Mouse (Mus musculus) lung, embryonic 14.5 days (tissue): Measurements from ENCODE around the gene Gm27027. TPM values are rescaled to one million over a fixed set of nuclear protein-coding genes. Genes with fewer than 3 reads are reported as not detected.
A peak's percentile ranks its signal among the peaks of the same experiment; 100 is the strongest.

ENCODE experiments used
- ATAC-seq: fragments of 200-750 bp; cut with Nextera tagmentation; 2 replicates; pipeline ENCODE4 v1.8.0; 2017; ENCODE audit warnings: mild to moderate bottlenecking, moderate TSS enrichment, moderate library complexity; ENCODE audit not compliant: insufficient read depth
- DNase-seq: peaks from one replicate; pipeline ENCODE4 v3.0.0-alpha.2; 2015
- H3K27ac ChIP-seq: fragments of 300-500 bp; sonication (generic); 2 replicates; pipeline ENCODE4 v1.5.1; 2014; ENCODE audit warnings: low read depth, mild to moderate bottlenecking, moderate library complexity
- H3K27me3 ChIP-seq: fragments of 300-500 bp; sonication (generic); 2 replicates; pipeline ENCODE4 v1.6.1; 2014; ENCODE audit warnings: low read length, control low read depth; ENCODE audit not compliant: insufficient read depth
- H3K36me3 ChIP-seq: fragments of 300-500 bp; sonication (generic); 2 replicates; pipeline ENCODE4 v1.6.1; 2014; ENCODE audit warnings: control low read depth; ENCODE audit not compliant: insufficient read depth
- H3K4me1 ChIP-seq: fragments of 300-500 bp; sonication (generic); 2 replicates; pipeline ENCODE4 v1.6.1; 2014; ENCODE audit warnings: antibody characterized with exemption, control low read depth; ENCODE audit not compliant: insufficient read depth
- H3K4me2 ChIP-seq: fragments of 300-500 bp; sonication (generic); 2 replicates; pipeline ENCODE4 v1.6.1; 2014; ENCODE audit warnings: mild to moderate bottlenecking
- H3K4me3 ChIP-seq: fragments of 300-500 bp; sonication (generic); 2 replicates; pipeline ENCODE4 v1.5.1; 2014; ENCODE audit warnings: low read depth, low read length
- H3K9ac ChIP-seq: fragments of 300-500 bp; sonication (generic); 2 replicates; pipeline ENCODE4 v1.6.1; 2014
- H3K9me3 ChIP-seq: fragments of 300-500 bp; sonication (generic); 2 replicates; pipeline ENCODE4 v1.6.1; 2016; ENCODE audit warnings: low read depth, low read length, control low read depth
- CTCF ChIP-seq: IDR thresholded peaks from 2 replicates; pipeline ENCODE4 v1.5.1; 2016; ENCODE audit warnings: antibody characterized with exemption, low read depth
- WGBS: fragments of 180-500 bp; shearing (Covaris S2); extraction: QIAGEN DNeasy Blood & Tissue Kit; methylation state at CpG from one replicate; pipeline ENCODE4 v1.1.7; 2014; 5-methylcytosine and 5-hydroxymethylcytosine counted together
- polyA plus RNA-seq: library from polyadenylated mRNA; unstranded; fragments of >200 nt; fragmentation: Nextera tagmentation; extraction: Ambion mirVana; gene quantifications from 2 replicates; pipeline ENCODE4 v1.2.1, GENCODE M21; 2014

Gene Gm27027
- polyA plus RNA-seq, 1 experiment from 2014 or later: not detected

DNA sequence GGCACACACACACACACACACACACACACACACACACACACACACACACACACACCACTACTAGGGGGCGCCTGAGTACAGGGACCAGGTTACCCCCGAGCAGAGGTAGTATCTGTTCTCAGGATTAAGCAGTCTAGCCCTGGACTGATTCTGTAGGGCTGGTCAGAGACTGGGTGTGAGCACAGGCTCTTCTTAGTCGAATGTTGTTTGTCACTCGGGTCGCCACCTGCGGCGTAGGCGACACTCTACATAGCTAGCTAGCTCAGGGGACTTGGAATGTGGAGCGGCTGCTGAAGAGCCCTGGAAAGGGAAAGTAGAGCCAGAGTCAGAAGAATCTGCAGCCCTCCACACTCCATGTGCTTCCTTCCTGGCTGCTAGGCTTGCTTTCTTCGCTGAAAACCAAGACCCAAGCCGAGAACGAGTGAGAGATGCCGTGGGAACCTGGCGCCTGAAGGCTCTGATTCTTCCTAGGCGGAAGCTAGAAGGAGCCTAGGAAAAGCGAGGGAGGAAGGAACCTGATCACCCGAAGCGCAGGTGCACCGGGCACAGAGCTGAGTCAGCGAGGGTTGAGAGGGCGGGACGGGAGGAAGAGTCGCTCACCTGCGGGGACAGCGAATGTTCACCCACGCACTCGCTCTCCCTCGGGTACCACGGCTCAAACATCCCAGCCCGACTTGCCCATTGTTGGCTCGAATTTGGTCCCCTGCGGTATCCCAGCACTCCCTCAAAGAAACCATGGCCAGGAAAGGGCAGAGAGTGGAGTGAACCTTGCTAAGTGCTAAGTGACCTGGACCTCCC, 41.2 kb downstream of the Gm27027 start:
- Histone ChIP-seq H3K4me1 (no peaks in the 10 kb centered on the region), H3K27ac (no peak overlapping the region), H3K27me3 (peaks cover 32% of the 10 kb centered on the region), H3K4me3 (peak overlapping the region; percentile 68), H3K9me3 (no peaks in the 10 kb centered on the region), H3K4me2 (peak overlapping the region; percentile 82), H3K36me3 (no peaks in the 10 kb centered on the region), H3K9ac (peak overlapping the region; percentile 69)
- WGBS: 1% methylated on average over 32 of the region's 32 CpGs
- no peak for TF ChIP-seq CTCF
- DNase-seq: peak; percentile 60
- ATAC-seq: 0 out of 2 replicates have a peak, but pooled peaks have one; percentile 2

- ATAC-seq: no peak
- no peak for TF ChIP-seq CTCF
- no peaks in the 10 kb centered on the region for H3K36me3 ChIP-seq
- 69% methylated on average over 9 of the region's 9 CpGs for WGBS
- H3K27me3 ChIP-seq: peaks cover 32% of the 10 kb centered on the region
- H3K9me3 ChIP-seq: no peaks in the 10 kb centered on the region
- no peaks in the 10 kb centered on the region for H3K4me1 ChIP-seq
- H3K9ac ChIP-seq: no peak overlapping the region
- DNase-seq: no peak
- peak overlapping the region; percentile 82; the same call in 1 of the 2 replicates for H3K4me2 ChIP-seq
- H3K4me3 ChIP-seq: no peak overlapping the region
- no peak overlapping the region for H3K27ac ChIP-seq
Observed at GRCm38 (mm10) chr2:93953726-93954125, 42.4 kb downstream of the Gm27027 start.

- 64% methylated on average over 5 of the region's 5 CpGs for WGBS
- Histone ChIP-seq H3K4me2 (no peak overlapping the region), H3K9me3 (no peaks in the 10 kb centered on the region), H3K27ac (no peak overlapping the region), H3K4me1 (no peaks in the 10 kb centered on the region), H3K9ac (no peak overlapping the region), H3K27me3 (no peaks in the 10 kb centered on the region), H3K4me3 (no peak overlapping the region), H3K36me3 (no peaks in the 10 kb centered on the region)
- no peak for DNase-seq
- no peak for TF ChIP-seq CTCF
- no peak for ATAC-seq
Observed at GRCm38 (mm10) chr2:93946976-93947375, 49.2 kb downstream of the Gm27027 start.

- Histone ChIP-seq H3K27me3 (no peaks in the 10 kb centered on the region), H3K9ac (no peak overlapping the region), H3K27ac (no peak overlapping the region), H3K4me3 (no peak overlapping the region), H3K4me1 (no peaks in the 10 kb centered on the region), H3K36me3 (no peaks in the 10 kb centered on the region), H3K4me2 (no peak overlapping the region), H3K9me3 (no peaks in the 10 kb centered on the region)
- 93% methylated on average over 4 of the region's 4 CpGs for WGBS
- no peak for ATAC-seq
- TF ChIP-seq CTCF: no peak
- DNase-seq: no peak
Observed at GRCm38 (mm10) chr2:93944855-93945254, 51.3 kb downstream of the Gm27027 start.

GRCm38 (mm10) chr2:93944099-93944498, 52.1 kb downstream of the Gm27027 start:
- Histone ChIP-seq H3K9ac (no peak overlapping the region), H3K4me2 (no peak overlapping the region), H3K9me3 (no peaks in the 10 kb centered on the region), H3K4me1 (no peaks in the 10 kb centered on the region), H3K27ac (no peak overlapping the region), H3K27me3 (no peaks in the 10 kb centered on the region), H3K4me3 (no peak overlapping the region), H3K36me3 (no peaks in the 10 kb centered on the region)
- ATAC-seq: no peak
- peak; percentile 39 for TF ChIP-seq CTCF
- WGBS: 85% methylated on average over 2 of the region's 2 CpGs
- no peak for DNase-seq

DNA sequence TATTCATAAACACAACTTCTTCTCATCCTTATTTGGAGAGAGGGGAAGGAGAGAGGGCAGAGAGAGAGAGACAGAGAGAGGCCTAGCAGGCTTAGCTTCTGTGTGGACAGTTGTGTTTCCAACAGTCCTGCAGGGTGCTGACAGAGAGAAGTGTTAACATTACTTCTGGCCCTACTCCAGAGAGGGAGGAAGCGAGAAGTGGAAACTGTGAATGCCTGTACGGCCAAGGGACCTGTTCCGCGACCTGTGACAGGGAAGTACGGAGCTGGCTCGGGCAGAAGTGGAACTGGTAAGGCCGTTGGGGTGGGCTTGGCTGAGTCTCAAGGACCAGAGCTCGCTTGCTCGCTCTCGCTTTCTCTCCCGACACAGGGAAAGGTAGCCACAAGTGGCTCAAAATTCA, 54.5 kb downstream of the Gm27027 start:
- peak; percentile 70 for DNase-seq

DNA sequence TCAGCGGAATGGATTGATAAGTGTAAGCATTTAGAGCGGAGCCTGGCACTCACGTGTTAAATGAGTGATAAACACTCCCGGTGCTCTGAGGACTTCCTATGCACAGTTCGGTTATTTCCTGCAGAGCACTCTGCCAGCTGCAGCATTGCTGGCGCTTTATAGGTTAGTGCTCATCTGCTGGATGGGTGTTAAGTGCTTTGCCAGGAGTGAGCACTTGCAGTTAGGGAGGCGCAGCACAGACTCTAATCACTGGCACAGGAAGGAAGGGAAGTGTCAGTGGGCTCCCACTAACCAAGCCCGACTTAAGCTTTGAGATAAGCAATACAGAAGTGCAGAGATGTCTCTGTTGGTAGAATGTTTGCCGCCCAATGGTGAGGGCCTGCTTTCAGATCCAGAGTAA, 57.6 kb downstream of the Gm27027 start:
- H3K27me3 ChIP-seq: no peaks in the 10 kb centered on the region
- ATAC-seq: no peak
- H3K36me3 ChIP-seq: no peaks in the 10 kb centered on the region
- TF ChIP-seq CTCF: no peak
- H3K4me1 ChIP-seq: no peaks in the 10 kb centered on the region
- H3K4me2 ChIP-seq: no peak overlapping the region
- H3K9ac ChIP-seq: no peak overlapping the region
- no peaks in the 10 kb centered on the region for H3K9me3 ChIP-seq
- peak; percentile 26 for DNase-seq
- no peak overlapping the region for H3K4me3 ChIP-seq
- 48% methylated on average over 9 of the region's 9 CpGs for WGBS
- no peak overlapping the region for H3K27ac ChIP-seq

More for the DNA sequence above, 54.5 kb downstream of the Gm27027 start:
- Histone ChIP-seq H3K27ac (no peak overlapping the region), H3K9me3 (no peaks in the 10 kb centered on the region), H3K4me1 (no peaks in the 10 kb centered on the region), H3K27me3 (no peaks in the 10 kb centered on the region), H3K4me2 (no peak overlapping the region), H3K4me3 (no peak overlapping the region), H3K36me3 (no peaks in the 10 kb centered on the region), H3K9ac (no peak overlapping the region)
- ATAC-seq: 0 out of 2 replicates have a peak, but pooled peaks have one; percentile 56
- no peak for TF ChIP-seq CTCF
- WGBS: 32% methylated on average over 11 of the region's 11 CpGs
